Mouse (Mus musculus) G1E-ER4 (cell line): ENCODE data around the gene Jaml. TPM values are rescaled to one million over a fixed set of nuclear protein-coding genes. Genes with fewer than 3 reads are reported as not detected.

Source experiments
- GATA1 ChIP-seq: IDR thresholded peaks from one replicate; pipeline ENCODE4 v1.8.0; 2012; ENCODE audit warnings: low read length, inconsistent platforms
- polyA plus RNA-seq: library from polyadenylated mRNA; stranded (reverse); fragments of >175 nt; gene quantifications from 2 replicates; pipeline ENCODE4 v1.2.3, GENCODE M21; 2012

Jaml gene
- polyA plus RNA-seq, 1 experiment: not detected

- TF ChIP-seq GATA1: no peak
These were observed 26.8 kb downstream of the Jaml start for GRCm38 (mm10) chr9:45105596-45106374.

GRCm38 (mm10) chr9:45115706-45116105 is 36.7 kb downstream of the Jaml start:
- TF ChIP-seq GATA1: no peak

- TF ChIP-seq GATA1: no peak
These were observed 37.8 kb downstream of the Jaml start for GRCm38 (mm10) chr9:45116819-45117218.

DNA sequence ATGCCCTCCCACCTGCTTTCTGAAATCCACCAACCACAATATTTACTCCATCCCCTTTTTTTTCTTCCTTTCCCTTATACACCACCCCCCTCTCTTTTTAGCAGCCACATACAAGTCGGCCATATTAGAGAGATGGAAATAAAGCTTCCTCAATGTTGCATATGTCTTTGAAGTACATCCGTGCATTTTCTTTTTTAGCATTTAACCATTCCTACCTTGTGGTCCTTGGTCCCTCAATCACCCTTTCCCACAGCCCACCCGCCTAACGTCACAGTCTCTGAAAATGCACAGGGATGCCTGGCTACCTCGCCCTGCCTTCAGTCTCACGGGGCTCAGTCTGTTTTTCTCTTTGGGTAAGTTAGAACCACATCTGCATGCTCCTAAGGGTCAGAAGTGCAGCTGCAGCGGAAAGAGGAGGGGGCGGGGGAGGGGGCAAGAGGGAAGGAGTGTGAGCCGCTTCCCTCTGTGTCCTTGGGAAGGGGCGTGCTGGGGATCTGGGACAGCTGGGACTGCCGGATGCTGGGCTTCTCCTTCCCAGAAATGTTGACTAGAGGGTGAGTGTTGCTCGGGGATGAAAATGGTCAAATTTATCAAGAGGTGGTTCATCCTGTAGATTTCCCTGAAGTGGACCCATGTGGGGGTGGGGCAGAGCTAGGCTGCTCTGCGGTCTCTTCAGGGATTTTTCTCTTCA is 38.9 kb downstream of the Jaml start, which contains the start of gene Scn2b:
Gene Scn2b, plus strand, starts transcription at position 42 of the 691 bp plus-strand sequence.
- TF ChIP-seq GATA1: no peak

DNA sequence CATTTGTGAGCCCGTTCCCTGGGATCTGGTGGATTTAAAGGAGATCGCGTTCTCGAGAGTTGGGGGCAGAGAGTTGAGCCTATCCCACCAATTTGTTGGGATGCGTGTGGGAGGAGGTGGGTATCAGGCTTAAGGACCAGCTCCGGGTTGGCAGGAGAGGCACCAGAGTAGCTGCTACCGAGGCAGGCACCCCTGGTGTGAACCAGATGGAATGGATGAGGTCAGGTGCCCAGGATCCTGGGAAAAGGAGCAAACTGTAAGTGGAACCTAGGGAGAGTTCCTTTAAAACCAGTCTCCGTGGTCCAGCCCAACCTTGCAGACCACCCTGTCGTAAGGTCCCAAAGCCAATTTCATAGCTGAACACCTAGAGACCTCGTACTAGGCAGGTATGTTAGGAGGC is 39.6 kb downstream of the Jaml start:
- no peak for TF ChIP-seq GATA1

DNA sequence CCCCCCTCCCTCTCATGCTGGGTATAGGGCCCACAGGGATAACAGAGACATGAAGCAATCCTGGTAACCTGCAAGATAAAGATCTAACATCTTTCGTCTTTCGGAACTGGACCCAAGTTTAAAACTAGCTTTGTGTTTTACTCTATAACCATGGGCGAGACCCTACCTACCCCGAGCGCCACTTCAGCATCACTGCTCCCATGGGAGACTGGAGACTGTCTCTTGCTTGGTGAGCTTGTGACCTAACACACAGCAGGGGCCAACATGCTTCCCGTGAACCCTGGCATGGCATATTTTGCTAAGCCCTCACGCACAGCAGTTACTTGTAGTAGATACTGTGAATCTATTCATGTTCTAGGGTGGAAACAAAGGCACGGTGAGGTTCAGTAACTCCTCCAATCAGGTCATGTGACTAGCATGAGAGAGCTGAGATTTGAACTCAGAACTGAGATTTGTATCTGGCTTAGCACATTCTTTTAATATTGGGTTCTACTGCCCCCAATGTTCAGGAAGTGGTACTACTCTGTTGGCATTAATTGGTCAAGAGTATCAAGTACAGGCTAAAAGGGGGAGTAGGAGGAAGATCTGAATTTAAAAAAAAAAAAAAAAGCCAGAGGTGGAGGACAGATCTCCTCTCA is 40.5 kb downstream of the Jaml start:
- no peak for TF ChIP-seq GATA1

DNA sequence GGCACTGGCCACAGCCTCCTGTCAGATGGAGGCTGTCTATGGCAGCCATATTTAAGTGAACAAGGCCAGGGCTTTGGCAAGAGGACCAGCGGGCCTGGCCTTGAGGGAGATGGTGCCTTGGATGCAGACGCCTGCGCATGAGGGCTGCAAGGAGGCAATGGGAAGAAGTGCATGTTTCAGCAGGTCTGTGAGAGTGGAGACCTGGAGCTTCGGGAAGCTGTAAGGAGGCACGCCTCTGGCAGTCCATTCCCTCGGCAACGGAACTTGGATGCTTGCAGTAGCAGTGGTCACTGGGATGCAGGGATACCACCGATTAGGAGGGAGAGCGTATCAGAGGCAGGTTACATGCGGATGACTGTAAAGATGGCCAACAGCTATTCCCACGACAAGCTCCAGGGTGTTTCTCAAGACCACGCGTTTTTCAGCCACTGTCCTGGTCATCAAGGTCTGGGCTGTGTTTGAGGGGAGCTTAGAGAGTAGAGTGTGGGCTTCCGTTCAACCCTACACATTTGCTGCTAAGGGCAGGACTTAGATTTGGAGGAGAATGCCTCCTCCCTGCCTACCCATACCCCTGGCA is 41.1 kb downstream of the Jaml start:
- TF ChIP-seq GATA1: no peak

DNA sequence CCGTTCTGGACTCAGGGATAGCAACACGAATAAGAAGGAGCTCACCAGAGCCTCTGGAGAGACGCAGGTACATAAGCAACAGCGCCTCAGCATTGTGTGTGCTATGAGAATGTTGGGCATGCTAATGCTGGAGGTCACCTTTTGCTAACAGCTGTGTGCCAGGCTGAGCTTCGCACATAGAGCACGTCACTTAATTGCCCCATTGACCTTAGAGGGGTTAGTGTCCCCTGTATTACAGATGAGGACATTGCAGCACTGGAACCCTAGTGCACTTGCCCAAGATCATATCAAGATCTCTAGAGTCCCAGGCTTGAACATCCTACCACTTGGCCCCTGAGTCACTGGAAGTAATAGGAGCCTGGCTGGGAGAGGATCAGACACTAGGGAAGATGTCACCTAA is 41.6 kb downstream of the Jaml start:
- TF ChIP-seq GATA1: no peak

DNA sequence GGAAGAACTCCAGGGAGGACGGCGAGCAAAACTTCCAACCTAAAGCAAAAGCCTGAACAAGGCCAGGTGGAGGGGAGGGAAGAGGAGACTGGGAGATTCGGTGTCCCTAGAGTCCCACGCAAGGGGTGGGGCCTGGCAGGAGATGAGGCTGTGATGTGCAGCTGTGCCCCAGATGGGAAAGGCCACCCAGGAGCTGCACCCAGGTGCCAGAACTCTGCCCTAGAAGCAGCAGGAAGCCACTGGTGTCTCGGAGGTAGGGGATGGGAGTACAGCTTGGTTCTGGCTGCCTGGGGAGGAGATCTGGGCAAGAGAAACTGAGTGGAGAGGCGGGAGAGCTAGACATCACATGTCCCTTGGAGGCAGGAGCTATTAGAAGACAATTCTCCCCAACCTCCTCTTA is 42.0 kb downstream of the Jaml start:
- TF ChIP-seq GATA1: no peak

DNA sequence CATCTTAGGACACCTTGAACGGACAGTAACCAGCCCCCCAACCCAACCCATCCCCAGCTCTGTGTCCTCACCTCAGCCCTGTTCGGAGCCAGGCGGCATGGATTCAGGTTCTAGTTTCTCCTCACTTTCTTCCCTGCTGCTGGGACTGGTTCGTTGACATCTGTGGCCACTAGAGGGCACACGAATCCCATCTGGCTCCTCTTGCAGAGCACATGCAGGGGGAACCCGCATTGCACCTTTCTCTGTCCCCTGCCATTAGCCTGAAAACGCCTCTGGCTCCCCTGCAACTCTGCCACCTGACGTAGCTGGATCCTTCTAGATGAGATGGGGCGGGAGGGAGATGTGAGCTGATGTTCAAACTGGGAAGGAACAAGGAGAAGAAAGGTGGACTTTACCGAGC is 42.8 kb downstream of the Jaml start:
- TF ChIP-seq GATA1: no peak

- no peak for TF ChIP-seq GATA1
These were observed 43.3 kb downstream of the Jaml start for GRCm38 (mm10) chr9:45122209-45122761.

DNA sequence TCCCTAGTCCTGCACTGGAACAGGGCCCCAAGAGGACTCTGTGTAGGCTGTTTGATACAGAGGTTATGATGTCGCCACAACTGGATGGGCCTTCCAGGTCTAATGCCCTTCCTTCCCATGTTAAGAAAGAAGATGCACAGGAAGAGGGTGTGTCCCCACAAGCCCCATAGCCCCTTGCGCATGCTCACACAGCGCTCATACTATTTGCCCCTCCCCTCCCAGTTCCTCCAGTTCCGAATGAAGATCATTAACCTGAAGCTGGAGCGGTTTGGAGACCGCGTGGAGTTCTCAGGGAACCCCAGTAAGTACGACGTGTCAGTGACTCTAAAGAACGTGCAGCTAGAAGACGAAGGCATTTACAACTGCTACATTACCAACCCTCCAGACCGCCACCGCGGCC is 46.2 kb downstream of the Jaml start:
- TF ChIP-seq GATA1: no peak

- TF ChIP-seq GATA1: no peak
These were observed 48.0 kb downstream of the Jaml start for GRCm38 (mm10) chr9:45126941-45127340.

DNA sequence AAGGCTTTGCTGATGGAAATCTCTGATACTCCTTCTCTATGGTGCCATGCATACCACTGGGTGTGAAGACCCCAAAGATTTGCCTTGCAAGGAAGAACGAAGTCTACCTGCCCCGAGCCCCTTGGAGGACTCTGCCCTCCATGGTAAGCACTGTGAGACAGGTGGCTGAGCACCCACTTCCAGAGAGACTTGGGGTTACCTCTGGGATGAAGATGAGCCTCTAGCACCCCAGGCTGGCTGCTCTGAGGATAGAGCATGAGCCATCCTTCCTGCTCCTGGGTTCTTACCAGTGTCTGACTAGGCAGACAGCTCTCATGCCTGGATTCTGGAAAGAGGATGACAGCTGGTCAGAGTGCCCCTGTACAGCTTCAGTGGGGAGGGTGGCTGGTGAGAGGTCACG is 51.1 kb downstream of the Jaml start:
- no peak for TF ChIP-seq GATA1

DNA sequence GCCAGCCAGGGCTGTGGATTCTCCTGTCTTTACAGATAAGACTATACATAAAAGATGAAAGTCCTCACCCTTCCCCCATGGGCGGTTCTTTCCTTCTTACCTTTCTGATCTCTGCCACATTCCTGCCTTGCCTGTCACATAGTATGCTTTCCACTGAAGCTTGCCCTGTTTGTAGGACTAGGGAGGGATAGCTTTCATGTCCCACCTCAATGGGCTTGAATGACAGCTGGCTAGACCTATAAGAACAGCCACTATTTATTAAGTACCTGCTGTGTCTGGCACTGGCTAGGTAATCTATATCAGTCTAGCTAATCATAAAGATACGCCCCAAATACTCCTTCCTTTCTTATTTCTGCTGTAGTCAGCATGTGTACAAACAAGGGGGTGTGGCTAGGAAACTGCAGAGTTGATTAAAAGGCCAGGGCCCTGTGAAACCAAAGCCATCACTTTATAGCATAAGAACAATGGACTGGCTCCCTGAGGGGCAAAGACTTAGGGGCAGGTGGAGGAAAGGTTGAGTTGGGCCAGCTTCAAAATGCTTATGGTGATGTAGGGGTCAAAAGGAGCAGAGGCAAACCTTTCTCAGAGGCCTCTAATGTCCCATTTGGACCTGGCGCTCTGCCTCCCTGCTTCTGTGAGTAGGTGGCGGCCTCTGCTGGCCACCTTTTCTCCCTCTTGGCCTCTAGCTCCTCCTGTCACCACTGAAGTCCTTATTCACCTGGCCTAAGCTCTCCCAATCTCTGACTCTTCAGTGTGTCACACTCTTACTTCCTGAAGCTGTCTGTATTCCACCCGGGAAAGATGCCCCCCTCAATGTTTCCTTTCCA is 54.7 kb downstream of the Jaml start:
- no peak for TF ChIP-seq GATA1
